Mouse (Mus musculus): ENCODE data around the gene Atp13a4.
A peak's percentile ranks its signal among the peaks of the same experiment; 100 is the strongest.

The Atp13a4 gene

GRCm38 (mm10) chr16:29480396-29480795, 64.3 kb downstream of the Atp13a4 start:
- DNase-seq (ENCODE audit: low spot score in 2 of 2) = no peak

GRCm38 (mm10) chr16:29463798-29464197, 80.9 kb downstream of the Atp13a4 start:
- no peak for DNase-seq (ENCODE audit: low spot score in 2 of 2)

GRCm38 (mm10) chr16:29459331-29459730, 85.3 kb downstream of the Atp13a4 start:
- no peak for DNase-seq (ENCODE audit: low spot score in 2 of 2)

- DNase-seq (ENCODE audit: low spot score in 2 of 2) = no peak
Measured at GRCm38 (mm10) chr16:29456851-29457250, 87.8 kb downstream of the Atp13a4 start.

GRCm38 (mm10) chr16:29453282-29453681, 91.4 kb downstream of the Atp13a4 start:
- DNase-seq (ENCODE audit: low spot score in 2 of 2) = no peak

- DNase-seq (ENCODE audit: low spot score in 2 of 2) = no peak
Measured at GRCm38 (mm10) chr16:29451706-29452105, 93.0 kb downstream of the Atp13a4 start.

- DNase-seq (ENCODE audit: low spot score in 2 of 2) = no peak
Measured at GRCm38 (mm10) chr16:29442126-29442525, 102.5 kb downstream of the Atp13a4 start.

- DNase-seq (ENCODE audit: low spot score in 2 of 2) = no peak
Measured at GRCm38 (mm10) chr16:29441405-29441985, 103.2 kb downstream of the Atp13a4 start.

GRCm38 (mm10) chr16:29438045-29438444, 106.6 kb downstream of the Atp13a4 start:
- no peak for DNase-seq (ENCODE audit: low spot score in 2 of 2)

- DNase-seq (ENCODE audit: low spot score in 2 of 2) = peak in 1 of 2 experiments; percentile 13
Measured at GRCm38 (mm10) chr16:29435746-29436145, 108.9 kb downstream of the Atp13a4 start.

GRCm38 (mm10) chr16:29434712-29435111, 110.0 kb downstream of the Atp13a4 start:
- DNase-seq (ENCODE audit: low spot score in 2 of 2) = peak in 1 of 2 experiments; percentile 11

GRCm38 (mm10) chr16:29414822-29415221, 129.8 kb downstream of the Atp13a4 start:
- no peak for DNase-seq (ENCODE audit: low spot score in 2 of 2)

GRCm38 (mm10) chr16:29407319-29407718, 137.3 kb downstream of the Atp13a4 start:
- no peak for DNase-seq (ENCODE audit: low spot score in 2 of 2)

- DNase-seq (ENCODE audit: low spot score in 2 of 2) = no peak
Measured at GRCm38 (mm10) chr16:29399079-29399478, 145.6 kb downstream of the Atp13a4 start.

GRCm38 (mm10) chr16:29384781-29385180, 159.9 kb downstream of the Atp13a4 start:
- no peak for DNase-seq (ENCODE audit: low spot score in 2 of 2)

GRCm38 (mm10) chr16:29378458-29378857, 166.2 kb downstream of the Atp13a4 start, which contains the start of gene Atp13a5:
Gene Atp13a5 (minus strand): TSS chr16:29378732.
- DNase-seq (ENCODE audit: low spot score in 2 of 2) = no peak

- DNase-seq (ENCODE audit: low spot score in 2 of 2) = no peak
Measured at GRCm38 (mm10) chr16:29374636-29375035, 170.0 kb downstream of the Atp13a4 start.
